Mouse (Mus musculus) layer of hippocampus, adult 9-11 months (tissue): ENCODE data around the gene Plin5.
"Not testable (repeated sequence)": the region's sequence is repeated elsewhere in the genome, so short reads cannot be mapped to it uniquely, and the experiment has no call there.

Experiments
- DNase-seq: peaks from one replicate; pipeline ENCODE4 v3.0.0; 2022

Plin5 gene

DNA sequence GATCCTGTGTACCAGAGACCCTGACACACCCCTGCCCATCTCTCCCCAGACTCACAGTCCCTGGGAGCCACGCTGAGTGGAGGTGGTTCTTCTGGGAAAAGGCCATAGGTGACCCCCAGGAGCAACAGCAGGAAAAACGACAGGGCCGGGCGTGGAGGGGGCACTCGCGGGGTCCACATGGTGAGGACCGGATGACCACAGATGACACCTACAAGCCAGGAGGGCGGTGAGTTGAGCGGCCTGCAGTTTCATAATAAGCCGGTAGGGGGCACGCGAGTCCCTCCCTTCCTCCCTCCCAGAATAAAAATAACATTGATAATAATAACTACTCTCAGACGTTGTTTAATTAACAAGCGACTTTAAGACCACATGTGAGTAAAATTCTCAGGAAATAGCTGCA is 15.3 kb upstream of the Plin5 start:
- DNase-seq: no peak

DNA sequence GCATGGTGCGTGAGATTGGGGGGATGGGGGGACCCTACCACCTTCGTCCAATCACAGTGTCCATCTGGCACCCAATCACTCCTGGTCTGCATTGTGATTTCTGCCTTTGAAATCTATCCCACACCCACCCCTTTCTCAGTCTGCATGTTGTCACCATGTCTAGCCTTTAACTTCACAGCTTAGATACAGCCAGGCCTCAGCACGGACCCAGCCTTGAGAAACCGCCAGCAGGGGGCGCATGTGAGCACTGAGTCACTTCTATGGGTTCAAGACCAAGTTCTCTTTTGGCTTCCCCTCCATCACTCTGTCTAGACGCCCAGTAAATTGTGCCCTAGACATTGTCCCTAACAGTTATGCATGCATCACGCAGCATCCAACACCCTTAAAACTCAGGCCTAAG is 14.4 kb upstream of the Plin5 start:
- DNase-seq: no peak

DNA sequence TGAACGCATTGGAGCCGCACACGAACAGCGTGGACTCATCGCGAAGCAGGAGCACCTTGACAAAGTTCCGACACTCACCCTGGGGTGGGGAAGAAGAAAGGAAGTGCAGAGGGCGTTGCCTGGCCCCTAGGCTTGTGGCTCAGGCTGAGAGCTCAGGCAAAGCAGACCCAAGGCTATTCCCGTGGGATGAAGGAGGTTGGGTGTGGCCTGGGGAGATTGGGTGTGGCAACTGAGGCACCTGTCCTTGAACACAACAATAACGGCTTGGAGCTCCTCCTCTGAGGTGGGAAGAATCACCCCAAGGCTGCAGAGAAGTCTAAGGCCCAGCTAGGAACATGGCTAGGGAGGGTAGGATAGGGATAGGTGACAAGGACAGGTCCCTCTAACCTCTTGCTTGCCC is 13.7 kb upstream of the Plin5 start:
- DNase-seq: no peak

DNA sequence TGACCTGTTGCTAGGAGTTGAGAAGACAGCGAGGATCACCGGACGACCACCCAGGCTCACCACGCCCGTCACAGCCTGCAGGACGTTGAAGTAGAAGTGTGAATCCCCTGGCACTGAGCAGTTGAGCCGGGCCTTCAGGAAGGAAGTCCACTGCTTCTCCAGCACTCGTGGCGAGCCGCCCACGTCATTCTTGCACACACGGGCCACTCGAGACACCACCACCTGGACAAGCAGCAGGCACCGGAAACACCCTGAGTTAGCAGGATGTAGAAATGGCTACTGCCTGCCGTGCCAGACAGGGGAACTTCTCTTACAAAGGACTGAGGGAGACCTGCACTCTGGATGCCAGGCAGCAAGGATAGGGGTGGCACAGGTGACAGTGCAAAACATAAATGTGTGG is 10.8 kb upstream of the Plin5 start:
- peak; percentile 4 for DNase-seq

DNA sequence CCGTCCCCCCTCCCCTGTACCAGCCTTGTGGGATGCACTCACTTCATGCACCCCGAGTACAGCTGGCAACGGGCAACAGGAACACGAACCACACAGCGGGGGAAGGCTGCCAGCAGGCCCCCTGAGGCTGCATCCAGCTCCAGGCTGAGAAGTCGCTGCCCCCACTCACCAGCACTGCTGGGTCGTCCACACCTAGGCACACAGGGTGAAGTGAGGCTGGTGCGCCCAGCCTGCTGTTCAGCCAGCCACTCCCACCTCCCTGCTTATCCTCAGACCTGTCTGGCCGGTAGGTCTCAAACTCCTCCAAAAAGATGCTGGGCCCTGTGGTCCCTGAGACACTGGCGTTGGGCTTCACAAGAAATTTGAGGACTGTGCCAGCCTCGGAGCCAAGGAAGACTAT is 8.8 kb upstream of the Plin5 start:
- no peak for DNase-seq

DNA sequence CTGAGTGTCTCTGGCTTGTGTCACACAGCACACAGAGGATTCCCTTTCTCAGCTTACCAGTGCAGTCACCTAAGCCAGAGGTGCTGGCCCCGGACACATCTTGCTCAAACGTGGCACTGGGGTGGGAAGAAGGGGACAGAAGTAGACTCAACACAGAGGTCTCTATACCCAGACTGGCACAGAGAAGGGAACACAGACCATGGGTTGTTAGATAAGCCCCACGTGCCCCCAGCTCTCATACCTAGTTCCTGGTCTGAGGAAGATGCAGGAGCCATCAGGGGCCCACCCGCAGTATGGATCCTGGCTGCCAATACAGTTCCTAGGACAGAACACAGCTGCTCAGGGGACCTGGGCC is 7.9 kb upstream of the Plin5 start:
- no peak for DNase-seq

DNA sequence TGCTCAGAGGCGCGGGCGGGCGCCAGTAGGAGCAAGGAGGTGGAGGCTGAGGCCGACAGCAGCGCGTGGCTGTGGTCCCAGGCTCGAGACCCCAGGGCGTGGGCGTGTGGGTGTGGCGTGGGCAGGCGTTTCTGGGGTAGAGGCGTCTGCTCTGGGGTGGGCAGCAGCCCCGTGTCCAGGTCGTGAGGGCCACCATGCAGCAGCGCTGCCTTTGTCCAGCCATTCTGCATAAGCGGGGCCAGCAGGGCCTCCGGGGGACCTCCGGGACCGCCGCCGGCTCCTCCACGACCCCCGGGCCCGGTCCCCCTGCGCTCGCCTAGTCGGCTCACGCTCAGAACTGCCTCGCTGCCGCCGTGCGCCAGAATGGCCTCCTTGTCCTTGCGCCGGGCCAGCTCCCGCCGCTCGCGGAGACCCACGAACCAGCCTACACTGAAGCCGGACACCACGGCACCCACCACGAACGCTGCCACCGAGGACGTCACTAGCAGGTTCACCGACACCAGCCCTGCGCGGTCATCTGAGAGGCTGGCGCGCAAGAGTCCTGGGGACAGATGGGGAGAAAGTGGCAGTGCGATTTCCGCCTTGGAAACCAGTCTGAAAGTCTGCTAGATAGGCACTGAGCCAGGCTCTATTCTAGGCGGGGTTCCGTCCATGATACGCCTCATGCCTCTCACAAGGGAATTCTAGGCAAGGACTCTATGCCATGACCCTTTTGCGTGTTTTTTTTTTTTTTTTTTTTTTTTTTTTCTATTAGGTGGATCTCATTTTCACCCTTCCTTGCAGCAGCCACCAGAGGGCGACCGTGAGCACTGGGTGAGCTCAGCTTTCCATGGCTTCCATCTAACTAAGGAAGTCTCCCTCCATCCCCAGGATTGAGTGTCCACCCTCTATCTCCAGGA is 7.2 kb upstream of the Plin5 start:
- no peak for DNase-seq

DNA sequence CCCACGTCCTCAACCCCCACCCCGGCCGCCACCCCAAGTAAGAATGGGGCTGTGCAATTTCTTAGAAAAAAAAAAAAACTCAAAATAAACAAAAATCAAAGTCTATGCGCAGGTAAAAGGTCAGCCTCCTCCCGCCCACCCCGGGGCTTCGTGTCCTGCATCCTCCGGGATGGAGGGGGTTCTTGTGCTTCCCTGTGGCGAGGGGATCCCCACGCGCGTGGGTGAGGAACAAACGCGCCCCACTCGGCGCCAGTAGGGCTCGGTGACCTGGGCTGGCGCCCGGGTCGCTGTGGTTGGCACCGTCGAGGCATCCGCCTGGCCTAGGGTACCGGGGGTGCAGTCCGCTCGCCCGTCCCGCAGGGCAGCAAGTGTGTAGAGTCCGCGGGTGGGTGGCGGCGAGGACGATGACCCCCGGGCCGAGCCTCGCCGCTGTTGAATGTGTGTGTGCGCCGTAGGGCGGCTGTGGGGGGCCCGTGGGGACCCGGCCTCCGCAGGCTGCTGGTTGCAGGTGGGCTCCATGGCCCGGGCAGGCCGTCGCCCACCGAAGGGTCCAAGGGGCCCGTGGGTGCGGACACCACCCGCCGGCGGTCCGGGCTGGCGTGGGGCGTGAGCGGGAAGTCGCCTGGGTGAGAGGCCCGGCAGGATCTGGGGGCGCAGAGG is 6.4 kb upstream of the Plin5 start:
- no peak for DNase-seq

DNA sequence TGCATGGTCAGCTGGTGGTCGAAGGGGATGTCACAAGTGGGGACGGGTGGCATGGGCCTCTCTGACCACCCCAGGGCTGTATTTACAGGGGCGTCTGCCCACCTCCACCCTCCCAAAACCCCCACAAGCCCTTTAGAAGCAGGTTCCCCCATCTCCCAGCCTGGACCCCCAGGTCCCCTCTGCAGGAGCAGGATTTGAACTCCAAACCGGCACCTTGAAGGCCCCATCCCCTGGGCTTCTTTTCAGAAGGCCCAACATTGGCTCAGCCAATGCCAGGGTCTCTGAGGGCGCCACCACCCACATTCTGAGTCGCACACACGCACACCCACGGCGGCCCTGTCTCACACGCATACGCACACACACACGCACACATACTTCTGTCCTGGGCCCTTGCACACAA is 5.8 kb upstream of the Plin5 start:
- DNase-seq: no peak

DNA sequence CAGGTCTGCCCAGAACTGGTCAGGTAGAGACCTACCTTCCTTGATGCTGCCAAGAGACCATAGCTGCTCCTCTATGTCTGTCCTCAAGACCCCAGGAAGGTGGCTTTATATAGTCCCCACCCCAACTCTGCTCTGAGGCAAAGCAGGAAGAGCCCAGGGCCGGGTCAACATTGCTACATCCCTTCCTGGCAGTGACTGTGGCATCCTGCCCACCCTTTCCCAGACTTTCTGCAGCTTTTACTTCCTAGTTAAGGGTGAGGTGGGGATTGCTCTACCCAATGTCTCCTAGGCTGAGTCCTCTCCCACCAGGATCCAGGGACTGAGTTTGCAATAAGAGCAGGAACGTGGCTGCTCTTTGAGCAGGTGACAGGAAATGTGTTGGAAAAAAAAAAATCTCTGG is 4.4 kb upstream of the Plin5 start, which contains the start of gene Lrg1:
Gene Lrg1 (minus strand): TSS at position 176 of the 400 bp plus-strand sequence.
- no peak for DNase-seq

DNA sequence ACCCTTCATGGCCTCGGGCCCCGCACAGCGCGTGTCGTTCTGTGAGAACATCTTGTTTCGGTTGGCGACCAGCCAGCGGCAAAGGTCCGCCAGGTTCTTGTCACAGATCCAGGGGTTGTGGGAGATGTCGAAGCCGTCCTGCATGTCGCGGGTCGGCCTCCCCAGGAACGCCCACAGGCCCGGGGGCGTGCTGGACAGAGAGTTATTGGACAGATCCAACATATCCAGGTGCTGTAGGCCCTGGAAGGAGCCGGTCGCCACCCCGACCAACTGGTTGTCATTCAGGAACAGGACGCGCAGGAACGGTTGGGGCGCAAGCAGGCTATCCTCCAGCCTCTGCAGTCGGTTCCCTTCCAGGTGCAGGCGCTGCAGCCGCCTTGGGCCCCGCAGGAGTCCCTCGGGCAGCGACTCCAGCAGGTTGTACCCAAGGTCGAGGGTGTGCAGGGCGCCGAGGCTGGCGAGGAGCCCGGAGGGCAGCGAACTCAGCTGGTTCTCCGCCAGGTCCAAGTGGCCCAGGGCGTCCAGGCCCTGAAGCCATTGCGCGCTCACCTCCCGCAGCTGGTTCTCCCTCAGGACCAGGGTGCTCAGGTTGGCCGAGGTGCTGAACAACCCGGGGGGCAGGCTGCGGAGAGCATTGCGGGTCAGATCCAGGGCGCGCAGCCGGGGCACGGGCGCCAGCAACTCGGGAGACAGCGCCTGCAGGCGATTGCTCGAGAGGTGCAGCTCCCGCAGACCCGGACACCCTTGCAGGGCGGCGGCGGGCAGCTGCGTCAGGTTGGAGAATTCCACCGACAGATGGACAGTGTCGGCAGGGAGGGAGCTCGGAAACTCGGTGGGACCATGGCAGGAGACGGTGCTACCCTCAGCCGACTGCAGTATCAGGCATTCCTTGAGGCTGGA is 2.8 kb upstream of the Plin5 start:
- DNase-seq: no peak

DNA sequence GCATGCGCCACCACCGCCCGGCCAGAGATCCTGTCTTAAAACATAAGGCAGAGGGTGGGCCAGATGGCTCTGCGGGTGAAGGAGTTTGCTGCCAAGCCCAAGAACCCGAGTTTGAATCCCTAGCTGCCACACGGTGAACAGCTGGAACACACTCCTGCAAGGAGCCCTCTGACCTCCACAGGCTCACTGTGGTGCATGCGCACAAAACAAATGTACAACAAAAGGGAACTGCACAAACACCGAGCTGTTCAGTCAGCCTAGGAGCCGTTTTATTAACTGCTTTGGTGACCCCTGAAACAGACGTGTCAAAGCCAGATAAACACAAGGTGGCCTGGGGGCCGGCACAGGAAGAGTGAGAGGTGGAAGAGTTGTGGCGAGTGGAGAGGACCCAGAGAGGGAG is 2.0 kb upstream of the Plin5 start:
- no peak for DNase-seq

DNA sequence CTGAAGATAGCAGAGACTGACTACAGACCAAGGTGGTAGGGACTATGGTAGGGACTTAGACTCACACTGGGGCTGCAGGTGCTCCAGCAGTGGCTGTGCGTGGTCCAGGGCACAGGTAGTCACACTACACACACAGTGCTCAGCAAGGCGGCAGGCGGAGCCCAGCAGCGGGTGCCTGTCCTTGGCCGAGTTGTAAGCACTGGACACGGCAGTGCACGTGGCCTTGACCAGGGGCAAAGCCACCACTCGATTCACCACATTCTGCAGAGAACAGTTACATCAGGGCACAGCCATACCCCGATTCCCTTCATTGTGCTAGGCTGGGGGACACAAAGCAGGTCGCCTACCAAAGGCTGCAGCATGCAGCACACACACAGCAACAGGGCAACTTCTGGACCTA is 1.2 kb downstream of the Plin5 start:
- no peak for DNase-seq

DNA sequence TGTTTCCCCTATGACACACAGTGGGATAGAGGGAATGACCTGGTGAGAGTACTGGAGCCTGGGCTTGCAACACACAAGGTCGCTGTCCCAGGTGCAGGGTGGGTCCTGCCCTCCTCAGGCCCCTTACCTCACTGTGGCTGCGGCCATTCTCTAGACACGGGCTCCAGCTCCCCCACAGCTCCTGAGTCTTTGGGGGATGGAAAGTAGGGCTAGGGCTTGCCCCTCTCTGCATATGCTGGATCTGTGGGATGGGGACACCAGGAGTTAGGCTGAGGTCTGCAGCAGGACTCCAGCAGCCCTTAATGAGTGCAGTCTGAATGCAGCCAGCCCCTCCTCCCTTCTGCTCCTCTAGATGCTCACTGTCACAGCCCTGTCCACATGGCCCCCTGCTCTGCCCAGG is 4.7 kb downstream of the Plin5 start:
- no peak for DNase-seq

DNA sequence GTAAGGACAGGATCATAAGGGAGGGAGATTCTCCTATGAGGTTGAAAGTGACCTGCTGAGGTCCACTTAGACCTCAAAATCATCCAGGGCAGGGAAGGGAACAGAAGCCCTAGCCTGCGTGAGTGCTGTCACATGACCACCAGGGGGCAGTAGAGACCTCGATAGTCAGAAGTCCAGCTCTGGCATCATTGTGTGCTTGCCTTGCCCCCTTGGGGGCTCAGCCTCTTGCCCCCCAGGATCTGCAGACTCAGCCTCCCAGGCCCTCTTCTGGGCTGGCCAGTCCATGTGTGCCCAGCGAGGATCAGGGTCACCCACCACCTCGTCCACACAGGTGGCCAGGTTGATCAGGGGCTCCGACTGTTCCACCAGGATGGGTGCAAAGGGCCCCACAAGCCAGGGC is 5.5 kb downstream of the Plin5 start:
- DNase-seq: no peak

DNA sequence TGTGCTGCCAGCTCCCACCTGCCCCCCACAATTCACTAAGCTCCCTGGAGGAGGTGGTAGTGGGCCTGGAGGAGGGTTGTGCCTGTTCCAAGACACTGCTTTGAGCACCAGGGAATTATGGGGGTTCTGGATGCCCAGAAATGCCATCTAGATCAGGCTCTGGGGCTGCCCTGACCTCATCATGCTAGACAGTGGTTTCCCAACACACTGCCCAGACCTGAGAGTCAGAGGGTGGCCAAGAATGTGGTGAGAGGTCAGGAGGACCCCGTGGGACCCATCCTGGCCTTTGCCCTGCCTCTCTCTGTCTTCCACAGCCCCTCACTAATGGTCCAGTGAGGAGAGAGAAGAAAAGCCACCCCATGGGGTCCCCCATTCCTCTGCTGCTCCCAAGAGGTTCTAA is 6.4 kb downstream of the Plin5 start:
- DNase-seq: no peak

DNA sequence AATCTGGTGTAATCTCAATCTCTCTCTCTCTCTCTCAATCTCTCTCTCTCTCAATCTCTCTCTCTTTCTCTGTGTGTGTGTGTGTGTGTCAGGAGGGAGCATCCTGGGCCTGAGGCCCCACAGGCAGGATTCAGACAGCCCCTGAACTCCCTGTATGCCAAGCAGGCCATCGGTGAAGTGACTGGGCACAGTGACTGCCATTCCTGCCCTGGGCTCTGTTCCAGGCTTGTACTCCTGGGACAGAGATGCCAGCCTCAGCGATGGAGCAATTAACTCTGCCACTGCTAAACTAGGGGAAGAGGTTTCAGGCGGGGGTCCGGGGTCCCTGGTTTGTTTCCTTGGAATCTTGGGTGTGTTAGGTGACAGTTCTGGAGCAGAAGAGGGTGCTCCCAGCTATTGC is 6.8 kb downstream of the Plin5 start:
- no peak for DNase-seq

DNA sequence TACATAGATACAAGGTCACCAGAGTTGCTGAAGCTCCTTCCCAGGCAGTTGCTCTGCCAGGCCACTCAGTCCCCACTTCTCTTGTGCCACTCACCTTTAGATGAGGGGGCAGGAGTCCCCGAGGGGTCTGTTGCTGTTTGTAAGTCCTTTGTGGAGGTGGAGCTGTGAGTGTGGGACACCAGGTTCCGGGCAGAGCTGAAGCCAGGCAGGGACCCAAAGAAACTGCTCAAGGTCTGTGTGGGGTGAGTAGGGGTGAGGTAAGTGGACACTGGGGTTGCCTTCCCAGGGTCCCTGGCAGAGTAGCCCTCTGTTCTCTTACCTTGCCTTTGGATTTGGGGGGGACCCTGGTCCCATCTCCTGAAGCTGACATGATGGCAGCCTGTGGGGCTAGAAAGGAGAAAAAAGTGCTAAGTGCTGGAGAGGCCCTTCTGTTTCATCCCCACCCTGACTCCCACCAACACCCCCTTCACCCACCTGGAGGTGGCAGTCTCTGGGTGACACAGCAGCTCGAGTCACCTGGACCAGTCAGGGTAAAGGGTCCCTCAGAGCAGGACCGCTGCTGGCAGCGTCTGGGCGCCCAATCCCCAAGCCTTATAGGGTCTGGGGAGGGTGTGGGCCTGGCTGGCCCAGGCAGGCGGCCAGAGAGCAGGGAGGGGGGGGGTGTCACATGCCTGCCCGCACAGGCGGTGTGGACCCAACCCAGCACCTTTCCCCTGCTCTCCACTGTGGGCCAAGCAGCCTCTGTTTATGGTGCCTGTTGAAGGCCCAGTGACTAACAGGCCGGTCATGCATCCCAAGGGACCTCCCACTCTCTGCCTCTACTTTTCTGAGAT is 8.0 kb downstream of the Plin5 start, which contains the start of gene Plin4:
Gene Plin4 (minus strand): TSS at position 585 of the 833 bp plus-strand sequence.
- DNase-seq: no peak

DNA sequence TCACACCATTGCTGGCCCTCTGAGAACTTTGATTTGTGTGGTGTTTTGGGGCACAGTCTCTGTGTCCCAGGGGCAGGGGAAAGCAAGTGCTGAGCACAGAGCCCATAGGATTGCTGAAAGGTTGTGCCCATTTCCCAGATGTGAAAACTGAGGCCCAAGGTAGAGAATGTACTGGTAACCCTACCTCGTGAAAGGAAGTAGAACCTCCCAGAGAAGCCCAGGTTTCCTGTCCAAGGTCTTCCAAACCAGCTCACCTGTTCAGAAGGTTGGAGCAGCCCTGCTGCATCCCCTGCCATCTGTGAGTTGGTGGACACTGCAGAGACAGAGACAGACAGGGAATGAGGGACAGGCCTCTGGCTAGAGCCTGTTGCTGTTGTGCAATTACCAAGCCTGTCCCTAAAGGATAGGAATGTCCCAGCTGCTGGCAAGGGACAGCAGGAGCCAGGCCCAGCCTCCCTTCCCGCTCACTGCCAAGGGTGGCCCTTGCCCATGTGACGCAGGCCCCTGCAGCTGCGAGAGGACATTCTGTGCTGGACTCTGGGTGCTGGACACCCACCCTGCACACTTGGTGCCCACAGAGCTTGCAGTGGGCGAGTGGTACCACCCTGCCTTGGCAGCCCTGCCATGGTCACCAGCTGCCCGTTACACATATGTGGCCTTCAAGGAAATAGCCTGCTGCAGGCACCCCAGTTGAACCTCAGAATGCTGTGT is 8.9 kb downstream of the Plin5 start:
- peak; percentile 91 for DNase-seq

DNA sequence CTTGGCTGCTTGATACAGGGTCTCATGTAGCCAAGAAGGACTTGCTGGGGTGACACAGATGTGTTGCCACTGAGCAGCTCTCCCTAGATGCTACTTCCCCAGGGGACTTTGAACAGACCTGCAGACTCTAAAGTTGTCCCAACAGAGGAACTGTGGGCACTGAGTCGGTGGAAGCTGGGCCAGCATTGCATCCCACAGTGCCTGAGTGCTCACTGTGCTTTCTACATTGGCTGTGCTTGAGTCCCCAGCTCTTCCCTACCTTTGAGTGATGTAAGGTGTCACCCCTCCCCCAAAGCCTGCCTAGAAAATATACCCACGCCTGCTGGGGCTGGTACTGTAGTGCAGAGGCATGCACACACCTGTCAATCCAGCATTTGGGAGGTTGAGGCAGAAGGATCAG is 9.7 kb downstream of the Plin5 start:
- no peak for DNase-seq

DNA sequence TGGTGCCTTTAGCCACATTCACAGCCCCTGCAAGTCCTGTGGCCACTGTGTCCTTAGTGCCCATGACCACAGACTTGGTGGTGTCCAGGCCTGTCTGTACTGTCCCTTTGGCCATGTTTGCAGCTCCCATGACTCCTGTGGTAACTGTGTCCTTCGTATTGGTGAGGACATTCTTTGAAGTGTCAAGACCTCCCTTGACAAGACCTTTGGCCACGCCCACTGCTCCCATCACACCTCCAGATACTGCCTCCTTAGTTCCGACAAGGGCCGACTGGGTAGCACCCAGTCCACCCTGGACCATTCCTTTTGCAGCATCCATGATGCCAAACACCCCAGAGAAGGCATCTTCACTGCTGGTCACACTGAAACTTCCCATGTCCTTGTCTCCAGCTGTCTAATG is 10.4 kb downstream of the Plin5 start:
- no peak for DNase-seq

DNA sequence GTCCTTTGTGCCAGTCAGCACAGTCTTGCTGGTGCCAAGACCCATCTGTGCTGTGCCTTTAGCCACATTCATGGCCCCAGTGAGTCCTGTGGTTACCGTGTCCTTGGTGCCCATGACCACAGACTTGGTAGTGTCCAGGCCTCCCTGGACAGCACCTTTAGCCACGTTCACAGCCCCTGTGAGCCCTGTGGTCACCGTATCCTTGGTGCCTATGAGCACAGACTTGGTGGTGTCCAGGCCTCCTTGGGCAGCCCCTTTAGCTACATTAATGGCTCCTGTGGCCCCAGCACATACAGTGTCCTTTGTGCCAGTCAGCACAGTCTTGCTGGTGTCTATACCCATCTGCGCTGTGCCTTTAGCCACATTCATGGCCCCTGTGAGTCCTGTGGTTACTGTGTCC is 11.0 kb downstream of the Plin5 start:
- DNase-seq: not testable (repeated sequence)
